Mouse (Mus musculus) kidney, postnatal 4 days (tissue): ENCODE measurements at regions not wholly inside any gene's neighbourhood (a gene's known extent, or its start where the extent isn't known, plus 50 kb on each side); places are given as distances from the start of the nearest gene placed in this dataset.

ENCODE experiments used
- DNase-seq, 2 experiments: peaks; one replicate each; pipeline ENCODE4 v3.0.0; 2021; ENCODE audit warnings: mixed read lengths in 2 of 2

- DNase-seq = peak; percentile 27 to 32
Observed at GRCm38 (mm10) chr10:35654548-35655180, 57.0 kb downstream of the Amd2 start.

GRCm38 (mm10) chr10:35649930-35650329 is 61.8 kb downstream of the Amd2 start:
- DNase-seq = no peak

- DNase-seq = no peak
Observed at GRCm38 (mm10) chr10:35620853-35621252, 90.8 kb downstream of the Amd2 start.

GRCm38 (mm10) chr10:35586251-35586650 is 125.4 kb downstream of the Amd2 start:
- DNase-seq = no peak
